Mouse (Mus musculus): ENCODE measurements around the gene Atxn1. TPM values are rescaled to one million over a fixed set of nuclear protein-coding genes. Genes with fewer than 3 reads are reported as not detected.

Gene Atxn1
- total and polyA plus RNA-seq, 3 experiments: 7.5 to 30.1 (median 27.3) TPM

DNA sequence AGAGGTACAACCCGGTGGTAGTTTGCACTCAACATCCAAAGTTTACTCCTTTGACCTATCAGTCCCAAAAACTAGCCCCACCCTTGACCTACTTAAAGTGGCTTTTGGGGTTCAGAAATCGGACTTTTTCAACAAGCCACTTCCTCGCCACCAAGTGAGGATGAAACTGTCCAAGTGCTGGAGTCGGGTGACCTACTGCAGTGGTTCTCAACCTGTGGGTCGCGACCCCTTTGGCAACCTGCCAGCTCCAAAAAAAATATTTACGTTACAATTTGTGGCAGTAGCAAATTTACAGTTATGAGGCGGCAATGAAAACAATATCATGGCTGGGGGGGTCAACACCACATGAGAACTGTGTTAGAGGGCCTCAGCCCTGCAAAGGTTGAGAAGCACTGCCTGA, 95.9 kb downstream of the Atxn1 start:
- Histone ChIP-seq H3K9ac (ENCODE audit: low read depth, low read length) (no peak overlapping the region), H3K4me3 (no peak overlapping the region), H3K36me3 (ENCODE audit: control insufficient read depth, insufficient read depth, low read length) (peaks cover 5% of the 10 kb centered on the region), H3K4me1 (ENCODE audit: control insufficient read depth, insufficient read depth, low read length) (peaks cover 3% of the 10 kb centered on the region), H3K27ac (no peak overlapping the region), H3K79me2 (replicated peaks; ENCODE audit: control insufficient read depth, insufficient read depth, low read length) (no peaks in the 10 kb centered on the region; the same call in none of the 2 replicates), H3K27me3 (ENCODE audit: control insufficient read depth, insufficient read depth, low read length) (no peaks in the 10 kb centered on the region)
- no peak for TF ChIP-seq POLR2A (IDR thresholded peaks at IDR 0.05; ENCODE audit: insufficient read depth, low read depth, low read length)
- no peak for TF ChIP-seq CTCF (IDR thresholded peaks at IDR 0.05)
- no peak for TF ChIP-seq EP300 (IDR thresholded peaks at IDR 0.05; ENCODE audit: insufficient read depth, low read depth, low read length)
- WGBS: 84% methylated on average over 8 of the region's 8 CpGs
- no peak for DNase-seq
- intact Hi-C loops (cut with DNase I): no loop called here

DNA sequence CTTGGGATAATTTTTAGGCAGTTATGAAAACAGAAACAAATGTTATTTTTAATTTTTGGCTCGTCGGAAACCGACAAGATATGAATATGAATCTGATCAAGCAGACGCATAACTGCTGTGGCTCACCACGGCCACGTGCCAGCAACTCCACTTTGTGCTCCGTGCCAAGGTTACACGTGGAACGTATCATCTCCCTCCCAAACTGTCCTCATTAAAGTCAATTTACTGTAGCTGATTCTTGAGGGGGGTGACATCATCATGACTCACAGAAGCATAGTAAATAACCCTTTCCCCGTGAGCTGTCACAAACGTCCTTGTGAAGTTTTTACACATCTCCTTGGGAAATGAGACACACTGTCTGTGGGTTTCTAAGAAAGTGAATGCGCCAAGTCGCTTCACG, 97.5 kb downstream of the Atxn1 start:
- WGBS: 51% methylated on average over 14 of the region's 14 CpGs
- TF ChIP-seq EP300 (IDR thresholded peaks at IDR 0.05; ENCODE audit: insufficient read depth, low read depth, low read length): no peak
- TF ChIP-seq CTCF (IDR thresholded peaks at IDR 0.05): no peak
- no peak for TF ChIP-seq POLR2A (IDR thresholded peaks at IDR 0.05; ENCODE audit: insufficient read depth, low read depth, low read length)
- no peaks in the 10 kb centered on the region; the same call in none of the 2 replicates for H3K79me2 ChIP-seq (replicated peaks; ENCODE audit: control insufficient read depth, insufficient read depth, low read length)
- no peak overlapping the region for H3K9ac ChIP-seq (ENCODE audit: low read depth, low read length)
- no peak for DNase-seq
- intact Hi-C loops (cut with DNase I): no loop called here
- no peak overlapping the region for H3K27ac ChIP-seq
- no peaks in the 10 kb centered on the region for H3K27me3 ChIP-seq (ENCODE audit: control insufficient read depth, insufficient read depth, low read length)
- H3K36me3 ChIP-seq (ENCODE audit: control insufficient read depth, insufficient read depth, low read length): peaks cover 5% of the 10 kb centered on the region
- peaks cover 1% of the 10 kb centered on the region for H3K4me1 ChIP-seq (ENCODE audit: control insufficient read depth, insufficient read depth, low read length)
- H3K4me3 ChIP-seq: no peak overlapping the region

DNA sequence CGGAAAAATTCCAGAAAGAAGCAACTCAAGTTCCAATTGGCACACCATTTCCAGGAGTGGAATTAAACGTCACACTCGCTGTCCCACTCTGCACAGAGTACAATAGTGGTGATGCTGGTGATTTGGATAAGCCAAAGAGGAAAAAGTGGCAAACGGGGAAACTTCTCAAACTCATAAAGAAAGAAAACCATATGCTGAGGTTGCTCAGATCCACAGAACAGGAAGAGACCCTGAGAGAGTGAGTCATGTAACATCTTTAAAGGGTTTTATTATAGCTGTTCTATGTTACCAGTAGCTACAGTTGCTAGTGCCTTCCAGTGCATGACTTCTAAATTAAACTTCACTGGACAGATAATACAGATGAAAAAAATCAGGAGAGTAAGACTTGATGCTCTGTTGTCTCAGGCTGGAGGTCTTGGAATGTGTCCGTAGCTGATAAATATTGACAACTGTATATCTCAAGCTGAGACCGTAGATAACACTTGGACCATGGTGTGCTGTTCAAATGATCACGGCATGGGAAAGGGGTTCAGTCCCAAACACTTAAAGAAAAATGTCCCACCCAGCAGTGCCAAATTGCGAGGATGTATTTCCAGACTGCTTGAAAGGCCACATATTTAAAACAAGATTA, 98.1 kb downstream of the Atxn1 start:
- no peak overlapping the region for H3K4me3 ChIP-seq
- no peak for DNase-seq
- intact Hi-C loops (cut with DNase I): no loop called here
- H3K79me2 ChIP-seq (replicated peaks; ENCODE audit: control insufficient read depth, insufficient read depth, low read length): no peaks in the 10 kb centered on the region; the same call in none of the 2 replicates
- H3K27me3 ChIP-seq (ENCODE audit: control insufficient read depth, insufficient read depth, low read length): no peaks in the 10 kb centered on the region
- no peak overlapping the region for H3K27ac ChIP-seq
- peaks cover 1% of the 10 kb centered on the region for H3K4me1 ChIP-seq (ENCODE audit: control insufficient read depth, insufficient read depth, low read length)
- H3K36me3 ChIP-seq (ENCODE audit: control insufficient read depth, insufficient read depth, low read length): peaks cover 5% of the 10 kb centered on the region
- H3K9ac ChIP-seq (ENCODE audit: low read depth, low read length): no peak overlapping the region
- no peak for TF ChIP-seq CTCF (IDR thresholded peaks at IDR 0.05)
- TF ChIP-seq POLR2A (IDR thresholded peaks at IDR 0.05; ENCODE audit: insufficient read depth, low read depth, low read length): no peak
- 72% methylated on average over 8 of the region's 8 CpGs for WGBS

DNA sequence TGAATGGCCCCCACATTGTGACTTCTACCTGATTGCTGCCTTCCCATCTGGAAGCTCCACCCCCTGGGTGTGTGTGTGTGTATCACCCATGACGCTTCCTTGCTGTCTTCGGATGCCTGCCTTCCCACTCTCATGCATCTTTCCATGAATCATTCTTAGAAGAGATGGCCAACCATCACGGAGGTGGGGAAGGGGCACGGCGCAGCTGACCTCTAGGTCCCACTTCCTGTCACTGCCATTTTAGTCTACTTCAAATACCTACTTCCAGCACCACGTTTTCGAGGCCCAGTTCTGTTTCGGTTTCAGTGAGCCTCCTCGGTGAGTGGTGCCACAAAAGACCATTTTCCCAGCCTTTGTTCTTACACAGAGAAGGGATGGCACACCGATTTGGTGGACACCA, 99.2 kb downstream of the Atxn1 start:
- H3K36me3 ChIP-seq (ENCODE audit: control insufficient read depth, insufficient read depth, low read length): peaks cover 5% of the 10 kb centered on the region
- no peak overlapping the region for H3K4me3 ChIP-seq
- peaks cover 1% of the 10 kb centered on the region for H3K79me2 ChIP-seq (replicated peaks; ENCODE audit: control insufficient read depth, insufficient read depth, low read length)
- H3K9ac ChIP-seq (ENCODE audit: low read depth, low read length): no peak overlapping the region
- peaks cover 1% of the 10 kb centered on the region for H3K4me1 ChIP-seq (ENCODE audit: control insufficient read depth, insufficient read depth, low read length)
- intact Hi-C loops (cut with DNase I): no loop called here
- 92% methylated on average over 10 of the region's 10 CpGs for WGBS
- no peaks in the 10 kb centered on the region for H3K27me3 ChIP-seq (ENCODE audit: control insufficient read depth, insufficient read depth, low read length)
- no peak for DNase-seq
- H3K27ac ChIP-seq: no peak overlapping the region
- TF ChIP-seq CTCF (IDR thresholded peaks at IDR 0.05) (no peak), POLR2A (IDR thresholded peaks at IDR 0.05; ENCODE audit: insufficient read depth, low read depth, low read length) (no peak), EP300 (IDR thresholded peaks at IDR 0.05; ENCODE audit: insufficient read depth, low read depth, low read length) (no peak)

DNA sequence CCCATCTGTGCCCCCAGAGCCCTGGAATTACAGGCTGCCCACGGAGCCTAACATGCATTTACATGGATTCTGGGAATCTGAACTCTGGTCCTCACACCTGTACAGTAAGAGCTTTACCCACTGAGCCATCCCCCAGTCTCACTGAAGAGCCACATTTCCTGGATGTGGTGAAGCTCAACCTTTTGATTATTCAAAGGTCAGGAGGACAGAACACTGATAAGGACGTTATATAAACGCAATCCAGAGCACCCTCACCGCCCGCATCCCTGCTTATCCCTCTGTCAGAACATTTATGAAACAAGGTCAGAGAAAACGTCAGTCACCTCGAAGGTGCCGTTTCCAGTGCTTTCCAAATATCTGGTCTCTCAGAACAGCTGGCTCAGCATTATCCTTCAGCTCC, 101.0 kb downstream of the Atxn1 start:
- H3K36me3 ChIP-seq (ENCODE audit: control insufficient read depth, insufficient read depth, low read length): peaks cover 5% of the 10 kb centered on the region
- peaks cover 1% of the 10 kb centered on the region for H3K4me1 ChIP-seq (ENCODE audit: control insufficient read depth, insufficient read depth, low read length)
- no peaks in the 10 kb centered on the region for H3K27me3 ChIP-seq (ENCODE audit: control insufficient read depth, insufficient read depth, low read length)
- no peak overlapping the region for H3K4me3 ChIP-seq
- intact Hi-C loops (cut with DNase I): no loop called here
- DNase-seq: no peak
- peaks cover 1% of the 10 kb centered on the region; the same call in 1 of the 2 replicates for H3K79me2 ChIP-seq (replicated peaks; ENCODE audit: control insufficient read depth, insufficient read depth, low read length)
- no peak overlapping the region for H3K9ac ChIP-seq (ENCODE audit: low read depth, low read length)
- H3K27ac ChIP-seq: no peak overlapping the region
- TF ChIP-seq EP300 (IDR thresholded peaks at IDR 0.05; ENCODE audit: insufficient read depth, low read depth, low read length): no peak
- no peak for TF ChIP-seq POLR2A (IDR thresholded peaks at IDR 0.05; ENCODE audit: insufficient read depth, low read depth, low read length)
- TF ChIP-seq CTCF (IDR thresholded peaks at IDR 0.05): no peak
- 53% methylated on average over 8 of the region's 8 CpGs for WGBS

DNA sequence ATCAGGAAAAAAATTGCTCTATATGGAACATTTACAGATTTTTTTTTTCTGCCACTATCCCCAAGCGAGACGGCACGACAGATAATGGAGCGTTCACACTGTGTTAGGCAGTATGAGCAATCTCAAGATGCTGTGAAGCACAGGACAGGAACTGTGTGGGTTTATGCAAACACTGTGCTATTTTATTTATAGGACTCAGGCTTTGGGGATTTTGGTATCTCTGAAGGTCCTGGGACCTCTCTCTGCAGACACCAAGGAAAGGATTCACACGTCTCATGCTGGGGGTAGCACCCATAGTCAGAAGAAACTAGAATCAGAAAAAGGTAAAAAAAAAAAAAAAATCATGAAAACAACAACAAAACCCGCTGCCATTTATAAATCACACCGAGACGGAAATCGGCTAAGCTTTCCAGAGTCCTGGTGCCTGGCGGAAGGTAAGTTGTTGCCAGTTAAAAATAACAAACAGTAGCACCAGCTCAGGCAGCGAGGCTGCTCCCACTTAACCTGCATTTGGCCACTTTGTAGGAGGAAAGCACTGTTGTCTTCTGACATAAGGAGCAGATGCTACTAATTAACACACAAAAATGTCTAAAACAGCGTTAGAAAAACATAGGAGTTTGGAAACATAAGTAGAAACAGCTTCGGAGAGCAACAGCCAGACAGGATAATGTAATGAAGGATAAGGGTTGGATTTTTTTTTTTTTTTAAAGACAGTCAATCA, 102.8 kb downstream of the Atxn1 start:
- TF ChIP-seq CTCF (IDR thresholded peaks at IDR 0.05) (no peak), EP300 (IDR thresholded peaks at IDR 0.05; ENCODE audit: insufficient read depth, low read depth, low read length) (no peak), POLR2A (IDR thresholded peaks at IDR 0.05; ENCODE audit: insufficient read depth, low read depth, low read length) (no peak)

More for the DNA sequence above, 102.8 kb downstream of the Atxn1 start:
- H3K4me3 ChIP-seq: no peak overlapping the region
- intact Hi-C loops (cut with DNase I): no loop called here
- H3K27me3 ChIP-seq (ENCODE audit: control insufficient read depth, insufficient read depth, low read length): no peaks in the 10 kb centered on the region
- peaks cover 1% of the 10 kb centered on the region; the same call in 1 of the 2 replicates for H3K79me2 ChIP-seq (replicated peaks; ENCODE audit: control insufficient read depth, insufficient read depth, low read length)
- H3K36me3 ChIP-seq (ENCODE audit: control insufficient read depth, insufficient read depth, low read length): peaks cover 5% of the 10 kb centered on the region
- H3K9ac ChIP-seq (ENCODE audit: low read depth, low read length): no peak overlapping the region
- no peak for DNase-seq
- WGBS: 52% methylated on average over 13 of the region's 13 CpGs
- H3K27ac ChIP-seq: no peak overlapping the region
- H3K4me1 ChIP-seq (ENCODE audit: control insufficient read depth, insufficient read depth, low read length): no peaks in the 10 kb centered on the region; the same call in 1 of the 2 replicates

Measured in heart, adult 2 months (tissue).